Mouse (Mus musculus): ENCODE measurements around the gene Slc5a2.

Slc5a2 gene

GRCm38 (mm10) chr7:128265411-128265810 is at the start of gene Slc5a2:
Slc5a2 (plus strand) TSS chr7:128265657.
- no peak for DNase-seq (ENCODE audit: low read depth, low spot score)

- DNase-seq (ENCODE audit: low read depth, low spot score), result no peak
Observed at GRCm38 (mm10) chr7:128219952-128220351, 45.5 kb upstream of the Slc5a2 start.

- no peak for DNase-seq (ENCODE audit: low read depth, low spot score)
Observed at GRCm38 (mm10) chr7:128220936-128221335, 44.5 kb upstream of the Slc5a2 start.

- DNase-seq (ENCODE audit: low read depth, low spot score), result no peak
Observed at GRCm38 (mm10) chr7:128231741-128232140, 33.7 kb upstream of the Slc5a2 start.

- DNase-seq (ENCODE audit: low read depth, low spot score), result no peak
Observed at GRCm38 (mm10) chr7:128234796-128235195, 30.7 kb upstream of the Slc5a2 start.

- no peak for DNase-seq (ENCODE audit: low read depth, low spot score)
Observed at GRCm38 (mm10) chr7:128235481-128235880, 30.0 kb upstream of the Slc5a2 start.

- DNase-seq (ENCODE audit: low read depth, low spot score), result no peak
Observed at GRCm38 (mm10) chr7:128236426-128236825, 29.0 kb upstream of the Slc5a2 start.

GRCm38 (mm10) chr7:128236856-128237592 is 28.4 kb upstream of the Slc5a2 start, which contains the start of gene Armc5:
Armc5 (plus strand) TSS chr7:128237342.
- DNase-seq (ENCODE audit: low read depth, low spot score), result peak; percentile 86

GRCm38 (mm10) chr7:128237593-128237926 is 27.9 kb upstream of the Slc5a2 start:
- no peak for DNase-seq (ENCODE audit: low read depth, low spot score)

GRCm38 (mm10) chr7:128237927-128238778 is 27.3 kb upstream of the Slc5a2 start, which contains the start of gene 9130023H24Rik:
9130023H24Rik (minus strand) TSS chr7:128238031.
- peak; percentile 100 for DNase-seq (ENCODE audit: low read depth, low spot score)

- peak; percentile 52 for DNase-seq (ENCODE audit: low read depth, low spot score)
Observed at GRCm38 (mm10) chr7:128238991-128239390, 26.5 kb upstream of the Slc5a2 start.

GRCm38 (mm10) chr7:128240131-128240784 is 25.2 kb upstream of the Slc5a2 start:
- DNase-seq (ENCODE audit: low read depth, low spot score), result no peak

- DNase-seq (ENCODE audit: low read depth, low spot score), result no peak
Observed at GRCm38 (mm10) chr7:128242331-128242730, 23.1 kb upstream of the Slc5a2 start.

GRCm38 (mm10) chr7:128243921-128244320 is 21.5 kb upstream of the Slc5a2 start:
- DNase-seq (ENCODE audit: low read depth, low spot score), result no peak

- no peak for DNase-seq (ENCODE audit: low read depth, low spot score)
Observed at GRCm38 (mm10) chr7:128244410-128245025, 20.9 kb upstream of the Slc5a2 start.

- DNase-seq (ENCODE audit: low read depth, low spot score), result no peak
Observed at GRCm38 (mm10) chr7:128245547-128245946, 19.9 kb upstream of the Slc5a2 start.

GRCm38 (mm10) chr7:128246496-128247391 is 18.7 kb upstream of the Slc5a2 start, which contains the start of gene Tgfb1i1:
Tgfb1i1 (plus strand) TSS chr7:128246812.
- DNase-seq (ENCODE audit: low read depth, low spot score), result peak; percentile 28

GRCm38 (mm10) chr7:128247443-128247842 is 18.0 kb upstream of the Slc5a2 start:
- peak; percentile 84 for DNase-seq (ENCODE audit: low read depth, low spot score)

- DNase-seq (ENCODE audit: low read depth, low spot score), result no peak
Observed at GRCm38 (mm10) chr7:128248081-128249042, 17.1 kb upstream of the Slc5a2 start.

All from forelimb bud, embryonic 11.5 days (tissue).